Mouse (Mus musculus): ENCODE measurements at regions not wholly inside any gene's neighbourhood (a gene's known extent, or its start where the extent isn't known, plus 50 kb on each side); places are given as distances from the start of the nearest gene placed in this dataset.

DNA sequence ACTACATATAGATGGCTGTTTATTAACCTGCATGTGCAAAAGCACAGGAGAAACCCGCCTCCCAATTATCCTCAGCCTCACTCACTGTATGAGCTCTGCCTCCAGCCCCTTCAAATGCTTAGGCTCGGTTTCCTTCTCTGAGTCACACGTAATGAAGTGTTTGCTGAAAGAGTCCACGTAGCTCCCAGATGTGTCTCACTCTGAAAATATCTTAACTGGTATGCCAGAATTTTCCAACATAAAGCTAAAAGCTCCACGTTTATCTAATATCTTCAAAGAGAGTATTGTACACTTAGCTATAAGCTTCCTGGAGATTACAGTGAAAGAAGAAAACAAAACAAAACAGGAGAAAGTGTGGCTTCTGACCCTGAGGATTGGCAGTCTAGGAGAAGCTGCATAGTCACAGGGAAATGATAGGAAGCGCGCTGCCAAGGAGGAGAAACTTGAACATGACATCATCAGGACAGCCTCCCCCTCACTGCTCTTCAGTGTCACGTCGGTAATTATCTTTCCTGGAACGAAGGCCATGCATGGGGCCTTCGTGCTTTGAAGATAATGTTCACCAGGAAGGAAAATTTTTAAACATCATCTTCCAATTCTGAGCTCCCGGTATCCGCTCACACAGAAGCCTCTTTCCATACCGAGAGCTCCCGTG, 108.3 kb upstream of the L3mbtl4 start:
- no peak overlapping the region for H3K4me2 ChIP-seq (ENCODE audit: low read length)
- 74% methylated on average over 15 of the region's 15 CpGs for WGBS
- no peaks in the 10 kb centered on the region for H3K27me3 ChIP-seq (ENCODE audit: control insufficient read depth, insufficient read depth, low read length)
- no peak overlapping the region for H3K27ac ChIP-seq (replicated peaks; ENCODE audit: low read depth, low read length)
- no peak overlapping the region for H3K4me3 ChIP-seq (replicated peaks; ENCODE audit: low read depth, low read length)
- DNase-seq (no peak), ATAC-seq (ENCODE audit: low FRiP score, low TSS enrichment) (no peak)
- H3K4me1 ChIP-seq (ENCODE audit: control insufficient read depth, insufficient read depth, low read length) = no peaks in the 10 kb centered on the region
- H3K9me3 ChIP-seq (ENCODE audit: control insufficient read depth, low read length) = no peaks in the 10 kb centered on the region
- no peak overlapping the region for H3K9ac ChIP-seq (replicated peaks; ENCODE audit: low read length)
- no peaks in the 10 kb centered on the region for H3K36me3 ChIP-seq (ENCODE audit: control insufficient read depth, insufficient read depth, low read length)

DNA sequence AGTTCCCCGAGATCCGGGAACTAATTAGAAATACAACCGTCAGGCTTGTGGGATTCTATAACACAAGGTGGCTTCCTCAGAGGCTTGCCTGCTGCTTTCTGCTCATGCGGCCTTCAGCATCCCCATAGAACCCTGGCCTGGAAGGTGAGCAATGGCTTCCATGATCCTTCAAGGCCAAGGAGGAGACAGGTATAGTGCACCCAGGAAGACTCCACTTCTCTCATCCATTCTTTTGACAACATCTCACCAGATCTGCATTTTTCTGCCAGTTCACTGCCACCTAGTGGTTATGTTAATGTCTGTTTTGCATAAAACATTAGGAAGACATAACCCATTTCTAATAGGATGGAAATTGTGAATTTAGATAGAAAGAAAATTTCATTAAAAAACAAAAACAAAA, 107.2 kb upstream of the L3mbtl4 start:
- no peak overlapping the region for H3K4me3 ChIP-seq (replicated peaks; ENCODE audit: low read depth, low read length)
- H3K9ac ChIP-seq (replicated peaks; ENCODE audit: low read length) = no peak overlapping the region
- WGBS = 78% methylated on average over 4 of the region's 4 CpGs
- no peaks in the 10 kb centered on the region for H3K27me3 ChIP-seq (ENCODE audit: control insufficient read depth, insufficient read depth, low read length)
- 0 out of 2 replicates have a peak, but pooled peaks have one; percentile 31 for ATAC-seq (ENCODE audit: low FRiP score, low TSS enrichment)
- H3K9me3 ChIP-seq (ENCODE audit: control insufficient read depth, low read length) = no peaks in the 10 kb centered on the region
- no peak overlapping the region for H3K27ac ChIP-seq (replicated peaks; ENCODE audit: low read depth, low read length)
- no peak overlapping the region for H3K4me2 ChIP-seq (ENCODE audit: low read length)
- H3K36me3 ChIP-seq (ENCODE audit: control insufficient read depth, insufficient read depth, low read length) = no peaks in the 10 kb centered on the region
- H3K4me1 ChIP-seq (ENCODE audit: control insufficient read depth, insufficient read depth, low read length) = no peaks in the 10 kb centered on the region
- DNase-seq = peak; percentile 79

DNA sequence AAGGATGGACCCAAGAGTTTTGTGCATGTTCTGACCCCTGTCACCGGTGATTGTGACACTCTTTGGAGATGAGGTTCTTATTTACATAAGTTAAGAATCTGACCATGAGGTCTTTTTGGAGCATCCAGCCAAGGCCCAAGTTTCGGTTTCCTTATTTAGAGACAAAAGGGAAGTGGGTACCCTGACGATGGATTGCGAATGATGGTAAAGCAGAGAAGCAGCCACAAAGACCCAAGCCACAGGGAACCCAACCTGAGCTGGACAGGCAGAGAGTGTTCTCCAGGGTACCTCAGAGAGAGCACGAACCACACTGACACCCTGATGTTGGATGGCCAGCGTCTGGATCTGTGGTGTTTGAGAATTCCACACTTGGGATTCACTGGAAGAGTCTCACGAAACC, 100.8 kb upstream of the L3mbtl4 start:
- H3K27me3 ChIP-seq (ENCODE audit: control insufficient read depth, insufficient read depth, low read length) = no peaks in the 10 kb centered on the region
- ATAC-seq (ENCODE audit: low FRiP score, low TSS enrichment) = no peak
- H3K27ac ChIP-seq (replicated peaks; ENCODE audit: low read depth, low read length) = no peak overlapping the region
- no peaks in the 10 kb centered on the region for H3K36me3 ChIP-seq (ENCODE audit: control insufficient read depth, insufficient read depth, low read length)
- H3K9ac ChIP-seq (replicated peaks; ENCODE audit: low read length) = no peak overlapping the region
- H3K4me2 ChIP-seq (ENCODE audit: low read length) = no peak overlapping the region
- no peaks in the 10 kb centered on the region for H3K9me3 ChIP-seq (ENCODE audit: control insufficient read depth, low read length)
- H3K4me3 ChIP-seq (replicated peaks; ENCODE audit: low read depth, low read length) = no peak overlapping the region
- DNase-seq = no peak
- H3K4me1 ChIP-seq (ENCODE audit: control insufficient read depth, insufficient read depth, low read length) = no peaks in the 10 kb centered on the region
- WGBS = 88% methylated on average over 7 of the region's 7 CpGs

DNA sequence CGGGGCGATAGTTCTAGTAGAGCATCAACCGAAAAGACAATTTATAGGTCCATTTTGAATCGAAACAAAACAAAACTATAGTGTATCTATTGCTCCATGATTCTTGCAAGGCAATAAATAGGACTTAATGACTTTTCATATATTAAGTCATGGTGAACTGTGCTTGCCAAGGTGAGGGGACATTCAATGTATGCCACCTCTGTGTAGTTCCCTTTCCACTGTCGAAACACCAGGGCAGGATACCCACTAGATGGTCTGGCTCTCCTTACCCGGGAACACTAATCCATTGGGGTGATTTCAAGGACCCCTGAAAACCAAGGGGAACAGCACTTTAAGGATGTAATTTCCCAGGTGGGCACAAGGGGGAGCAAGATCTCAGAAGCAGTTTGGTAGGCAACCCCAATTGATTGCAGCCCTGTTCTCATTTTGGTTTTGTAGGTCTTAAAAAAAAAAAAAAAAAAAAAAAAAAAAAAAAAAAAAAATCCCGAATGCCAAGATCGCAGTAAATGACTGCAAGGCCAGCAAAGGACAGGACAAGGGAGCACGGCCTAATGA, 96.9 kb upstream of the L3mbtl4 start:
- peak; percentile 80 for DNase-seq
- Histone ChIP-seq H3K4me3 (replicated peaks; ENCODE audit: low read depth, low read length) (no peak overlapping the region), H3K36me3 (ENCODE audit: control insufficient read depth, insufficient read depth, low read length) (no peaks in the 10 kb centered on the region), H3K4me2 (ENCODE audit: low read length) (no peak overlapping the region), H3K4me1 (ENCODE audit: control insufficient read depth, insufficient read depth, low read length) (no peaks in the 10 kb centered on the region), H3K9me3 (ENCODE audit: control insufficient read depth, low read length) (no peaks in the 10 kb centered on the region), H3K27me3 (ENCODE audit: control insufficient read depth, insufficient read depth, low read length) (no peaks in the 10 kb centered on the region), H3K9ac (replicated peaks; ENCODE audit: low read length) (no peak overlapping the region), H3K27ac (replicated peaks; ENCODE audit: low read depth, low read length) (no peak overlapping the region)
- 70% methylated on average over 9 of the region's 9 CpGs for WGBS
- no peak for ATAC-seq (ENCODE audit: low FRiP score, low TSS enrichment)

DNA sequence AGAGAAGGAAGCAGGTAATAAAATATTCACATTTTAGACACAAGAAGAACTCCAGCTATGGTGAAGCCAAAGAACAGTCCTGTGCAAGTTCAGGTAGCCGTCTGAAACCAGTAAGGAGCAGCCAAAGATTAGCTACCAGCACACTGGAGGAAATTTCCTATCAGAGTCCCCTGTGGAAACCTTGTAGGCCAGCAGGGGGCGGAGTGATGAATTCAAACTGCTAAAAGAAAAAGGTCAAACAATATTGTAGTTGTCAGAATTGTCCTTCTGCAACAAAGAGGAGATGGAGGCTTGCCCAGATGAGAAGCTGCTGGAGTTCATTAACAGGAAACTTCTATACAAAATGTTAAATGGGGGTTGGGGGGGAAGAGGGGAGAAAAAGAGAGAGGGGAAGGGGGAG, 95.8 kb upstream of the L3mbtl4 start:
- H3K4me2 ChIP-seq (ENCODE audit: low read length) = no peak overlapping the region
- peak; percentile 63 for DNase-seq
- H3K9ac ChIP-seq (replicated peaks; ENCODE audit: low read length) = no peak overlapping the region
- H3K9me3 ChIP-seq (ENCODE audit: control insufficient read depth, low read length) = no peaks in the 10 kb centered on the region
- ATAC-seq (ENCODE audit: low FRiP score, low TSS enrichment) = no peak
- no peaks in the 10 kb centered on the region for H3K4me1 ChIP-seq (ENCODE audit: control insufficient read depth, insufficient read depth, low read length)
- 29% methylated on average over 2 of the region's 2 CpGs for WGBS
- no peak overlapping the region for H3K27ac ChIP-seq (replicated peaks; ENCODE audit: low read depth, low read length)
- H3K36me3 ChIP-seq (ENCODE audit: control insufficient read depth, insufficient read depth, low read length) = no peaks in the 10 kb centered on the region
- no peaks in the 10 kb centered on the region for H3K27me3 ChIP-seq (ENCODE audit: control insufficient read depth, insufficient read depth, low read length)
- H3K4me3 ChIP-seq (replicated peaks; ENCODE audit: low read depth, low read length) = no peak overlapping the region

DNA sequence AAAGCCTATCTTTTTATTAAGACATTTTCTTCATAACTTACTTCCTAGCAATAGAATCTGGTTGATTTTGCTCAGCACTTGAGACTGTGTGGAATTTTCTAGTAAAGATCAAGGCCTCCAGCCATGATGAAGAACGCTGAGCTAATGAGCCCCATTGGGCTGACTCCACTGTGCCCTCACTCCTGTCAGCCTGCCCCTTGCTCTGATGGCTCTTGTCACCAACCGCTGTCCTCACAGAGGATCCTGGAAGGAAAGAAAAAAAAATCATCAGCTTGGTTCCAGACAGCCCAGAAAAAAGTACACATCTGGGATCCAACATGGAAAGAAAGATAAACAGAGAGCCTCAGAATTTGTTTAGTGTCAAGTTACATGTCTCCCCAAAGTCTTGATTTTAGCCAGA, 88.2 kb upstream of the L3mbtl4 start:
- WGBS = 63% methylated on average over 2 of the region's 2 CpGs
- H3K36me3 ChIP-seq (ENCODE audit: control insufficient read depth, insufficient read depth, low read length) = no peaks in the 10 kb centered on the region
- no peaks in the 10 kb centered on the region for H3K27me3 ChIP-seq (ENCODE audit: control insufficient read depth, insufficient read depth, low read length)
- no peaks in the 10 kb centered on the region for H3K9me3 ChIP-seq (ENCODE audit: control insufficient read depth, low read length)
- H3K4me1 ChIP-seq (ENCODE audit: control insufficient read depth, insufficient read depth, low read length) = no peaks in the 10 kb centered on the region
- no peak overlapping the region for H3K4me2 ChIP-seq (ENCODE audit: low read length)
- no peak overlapping the region for H3K27ac ChIP-seq (replicated peaks; ENCODE audit: low read depth, low read length)
- no peak overlapping the region for H3K9ac ChIP-seq (replicated peaks; ENCODE audit: low read length)
- ATAC-seq (ENCODE audit: low FRiP score, low TSS enrichment) (no peak), DNase-seq (no peak)
- H3K4me3 ChIP-seq (replicated peaks; ENCODE audit: low read depth, low read length) = no peak overlapping the region

DNA sequence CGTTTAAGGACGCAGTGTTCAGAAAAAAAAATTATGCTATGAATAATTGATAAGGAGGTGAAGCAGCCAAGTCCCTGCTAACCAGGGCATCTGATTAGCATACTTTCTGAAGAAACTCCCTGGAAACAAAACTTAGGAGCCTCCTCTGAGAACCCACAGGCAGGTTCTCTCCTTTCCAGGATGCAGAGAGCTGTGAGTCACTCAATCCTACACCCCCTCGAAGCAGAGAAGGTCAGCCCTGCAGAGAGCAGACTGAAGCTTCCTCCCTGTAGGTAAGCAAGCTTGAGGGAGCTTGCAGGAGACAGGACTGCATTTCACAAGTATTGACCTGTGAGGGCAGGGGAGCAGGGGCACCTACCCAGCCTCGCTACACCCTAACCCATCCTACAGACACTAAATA, 83.7 kb upstream of the L3mbtl4 start:
- no peaks in the 10 kb centered on the region for H3K9me3 ChIP-seq (ENCODE audit: control insufficient read depth, low read length)
- ATAC-seq (ENCODE audit: low FRiP score, low TSS enrichment) (no peak), DNase-seq (peak; percentile 11)
- H3K4me1 ChIP-seq (ENCODE audit: control insufficient read depth, insufficient read depth, low read length) = no peaks in the 10 kb centered on the region
- no peak overlapping the region for H3K4me2 ChIP-seq (ENCODE audit: low read length)
- 65% methylated on average over 4 of the region's 4 CpGs for WGBS
- H3K9ac ChIP-seq (replicated peaks; ENCODE audit: low read length) = no peak overlapping the region
- H3K27ac ChIP-seq (replicated peaks; ENCODE audit: low read depth, low read length) = no peak overlapping the region
- no peaks in the 10 kb centered on the region for H3K36me3 ChIP-seq (ENCODE audit: control insufficient read depth, insufficient read depth, low read length)
- H3K27me3 ChIP-seq (ENCODE audit: control insufficient read depth, insufficient read depth, low read length) = no peaks in the 10 kb centered on the region
- H3K4me3 ChIP-seq (replicated peaks; ENCODE audit: low read depth, low read length) = no peak overlapping the region

DNA sequence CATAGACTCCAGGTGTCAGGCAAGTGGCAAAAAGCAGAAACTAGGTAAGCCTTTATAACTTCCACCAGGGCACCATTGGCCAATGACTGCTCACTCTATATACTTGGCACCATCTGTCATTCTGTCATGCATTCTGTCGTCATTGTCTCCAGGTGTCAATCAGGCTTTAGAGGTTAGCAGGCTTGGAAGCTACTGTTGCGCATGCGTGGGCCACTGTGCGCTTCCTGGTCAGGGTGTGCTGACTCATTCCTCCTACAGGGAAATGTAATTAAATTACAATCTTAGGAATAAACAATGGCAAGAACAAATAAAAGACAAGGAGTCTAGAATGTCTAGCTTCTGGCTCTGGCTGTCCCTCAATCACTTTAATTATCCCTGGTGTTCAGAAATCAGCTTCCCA, 68.1 kb upstream of the L3mbtl4 start:
- no peaks in the 10 kb centered on the region for H3K9me3 ChIP-seq (ENCODE audit: control insufficient read depth, low read length)
- H3K4me3 ChIP-seq (replicated peaks; ENCODE audit: low read depth, low read length) = no peak overlapping the region
- no peaks in the 10 kb centered on the region for H3K27me3 ChIP-seq (ENCODE audit: control insufficient read depth, insufficient read depth, low read length)
- no peak overlapping the region for H3K9ac ChIP-seq (replicated peaks; ENCODE audit: low read length)
- no peaks in the 10 kb centered on the region for H3K4me1 ChIP-seq (ENCODE audit: control insufficient read depth, insufficient read depth, low read length)
- WGBS = 84% methylated on average over 4 of the region's 4 CpGs
- no peak for DNase-seq
- no peak overlapping the region for H3K27ac ChIP-seq (replicated peaks; ENCODE audit: low read depth, low read length)
- no peak overlapping the region for H3K4me2 ChIP-seq (ENCODE audit: low read length)
- no peaks in the 10 kb centered on the region for H3K36me3 ChIP-seq (ENCODE audit: control insufficient read depth, insufficient read depth, low read length)
- ATAC-seq (ENCODE audit: low FRiP score, low TSS enrichment) = no peak

DNA sequence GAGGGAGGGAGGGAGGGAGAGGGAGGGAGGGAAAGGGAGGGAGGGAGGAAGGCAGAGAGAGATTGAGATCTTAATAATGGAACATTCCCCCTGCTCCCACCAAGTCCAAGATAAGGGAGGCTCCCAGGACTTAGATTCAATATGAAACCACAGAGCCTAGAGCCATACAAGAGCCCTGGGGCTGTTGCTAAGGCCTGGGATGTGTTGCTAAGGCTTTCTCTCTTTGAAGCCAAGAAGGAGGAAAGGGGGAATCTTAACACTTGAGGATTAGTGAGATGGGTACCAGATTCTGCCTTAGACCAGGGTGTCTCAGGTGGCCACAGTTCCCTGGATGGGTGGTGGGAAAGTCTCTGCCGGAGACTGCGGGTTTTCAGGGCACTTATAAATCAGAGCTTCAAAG, 64.8 kb upstream of the L3mbtl4 start:
- Histone ChIP-seq H3K27me3 (ENCODE audit: control insufficient read depth, insufficient read depth, low read length) (no peaks in the 10 kb centered on the region), H3K4me2 (ENCODE audit: low read length) (no peak overlapping the region), H3K4me1 (ENCODE audit: control insufficient read depth, insufficient read depth, low read length) (no peaks in the 10 kb centered on the region), H3K4me3 (replicated peaks; ENCODE audit: low read depth, low read length) (no peak overlapping the region), H3K27ac (replicated peaks; ENCODE audit: low read depth, low read length) (no peak overlapping the region), H3K9ac (replicated peaks; ENCODE audit: low read length) (no peak overlapping the region), H3K36me3 (ENCODE audit: control insufficient read depth, insufficient read depth, low read length) (no peaks in the 10 kb centered on the region), H3K9me3 (ENCODE audit: control insufficient read depth, low read length) (no peaks in the 10 kb centered on the region)
- ATAC-seq (ENCODE audit: low FRiP score, low TSS enrichment) = peak; percentile 46; the same call in 1 of the 2 replicates
- 59% methylated on average over 2 of the region's 2 CpGs for WGBS
- peak; percentile 49 for DNase-seq
